Mouse (Mus musculus): ENCODE data around the gene Lrp6.

GRCm38 (mm10) chr6:134448451-134448850 lies 118.3 kb downstream of the Lrp6 start:
- TF ChIP-seq GATA1 (IDR thresholded peaks at IDR 0.05; ENCODE audit: low read length) = no peak
- no peak for TF ChIP-seq TAL1 (IDR thresholded peaks at IDR 0.05; ENCODE audit: low read length)

Measured in erythroblast, embryonic 14.5 days (primary cell).